Mouse (Mus musculus): Measurements from ENCODE around the gene Epop. TPM values are rescaled to one million over a fixed set of nuclear protein-coding genes. Genes with fewer than 3 reads are reported as not detected.
"Not testable (repeated sequence)": the region's sequence is repeated elsewhere in the genome, so short reads cannot be mapped to it uniquely, and the experiment has no call there.

The Epop gene
- polyA plus RNA-seq, 1 experiment from 2014 or later = 3.7 TPM

DNA sequence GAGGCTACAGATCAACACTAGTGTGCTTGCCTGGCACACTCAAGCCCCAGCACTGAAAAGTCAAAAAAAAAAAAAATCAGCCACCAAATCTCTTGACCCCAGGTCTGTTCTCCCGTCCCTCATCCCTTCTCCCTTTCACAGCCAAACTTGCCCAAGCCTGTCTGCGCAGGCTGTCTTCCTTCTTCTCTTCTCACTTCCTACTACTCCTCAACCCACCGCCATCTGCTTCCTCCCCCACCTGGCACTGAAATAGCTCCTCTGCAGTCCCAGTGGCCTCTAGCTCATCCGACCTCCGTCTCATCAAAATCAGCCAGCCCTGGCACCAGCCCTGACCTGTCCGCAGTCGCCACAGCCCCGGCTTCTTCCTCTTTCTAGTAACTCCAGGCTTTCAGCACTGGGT is 12.2 kb upstream of the Epop start:
- Histone ChIP-seq H3K9ac (no peak overlapping the region), H3K27ac (no peak overlapping the region), H3K9me3 (no peaks in the 10 kb centered on the region), H3K27me3 (replicated peaks) (no peaks in the 10 kb centered on the region), H3K36me3 (no peaks in the 10 kb centered on the region), H3K4me3 (replicated peaks) (no peak overlapping the region), H3K4me1 (replicated peaks) (no peaks in the 10 kb centered on the region), H3K4me2 (replicated peaks) (no peak overlapping the region)
- WGBS = 57% methylated on average over 8 of the region's 8 CpGs
- ATAC-seq = no peak

DNA sequence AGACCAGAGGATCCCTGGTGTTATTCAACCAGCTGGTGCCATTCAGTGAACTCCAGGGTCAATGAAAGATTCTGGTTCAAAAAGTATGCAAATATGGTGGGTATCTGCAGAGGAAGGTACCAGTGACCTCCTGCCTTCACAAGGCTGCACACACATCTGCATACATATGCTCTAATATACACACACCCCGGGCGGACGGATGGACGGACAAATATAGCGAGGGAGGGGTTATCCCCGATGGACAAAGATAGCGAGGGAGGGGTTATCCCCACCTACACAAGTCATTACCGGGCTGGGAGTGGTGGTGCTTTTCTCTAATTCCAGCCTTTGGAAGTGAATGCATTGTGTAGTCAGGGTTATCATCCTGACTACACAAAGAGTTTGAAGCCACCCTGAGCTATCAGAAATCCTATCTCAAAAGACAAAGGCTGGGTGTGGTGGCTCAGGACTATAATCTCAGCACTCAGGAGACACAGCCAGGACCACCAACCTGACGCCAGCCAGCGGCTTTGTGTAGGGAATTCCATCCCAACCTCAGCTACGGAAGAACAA is 6.0 kb upstream of the Epop start:
- no peak overlapping the region for H3K4me2 ChIP-seq (replicated peaks)
- WGBS = 52% methylated on average over 11 of the region's 11 CpGs
- no peaks in the 10 kb centered on the region for H3K4me1 ChIP-seq (replicated peaks)
- no peaks in the 10 kb centered on the region for H3K9me3 ChIP-seq
- no peak overlapping the region for H3K9ac ChIP-seq
- ATAC-seq = no peak
- H3K27ac ChIP-seq = no peak overlapping the region
- H3K27me3 ChIP-seq (replicated peaks) = peaks cover 14% of the 10 kb centered on the region
- H3K36me3 ChIP-seq = no peaks in the 10 kb centered on the region
- H3K4me3 ChIP-seq (replicated peaks) = no peak overlapping the region

DNA sequence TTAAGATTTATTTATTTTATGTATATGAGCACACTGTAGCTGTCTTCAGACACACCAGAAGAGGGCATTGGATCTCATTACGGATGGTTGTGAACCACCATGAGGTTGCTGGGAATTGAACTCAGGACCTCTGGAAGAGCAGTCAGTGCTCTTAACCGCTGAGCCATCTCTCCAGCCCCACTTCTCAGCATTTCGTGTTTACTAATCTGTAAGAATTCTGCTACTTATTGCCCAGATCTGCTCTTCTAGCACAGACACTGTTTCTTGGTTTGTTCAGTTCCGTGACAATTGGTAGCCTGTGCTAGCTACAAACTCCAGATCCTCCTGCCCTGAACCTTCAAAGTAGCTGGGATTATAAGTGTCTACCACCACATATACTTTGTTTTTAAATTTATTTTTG is 2.9 kb upstream of the Epop start:
- 86% methylated on average over 4 of the region's 4 CpGs for WGBS
- H3K27me3 ChIP-seq (replicated peaks) = peaks cover 43% of the 10 kb centered on the region

DNA sequence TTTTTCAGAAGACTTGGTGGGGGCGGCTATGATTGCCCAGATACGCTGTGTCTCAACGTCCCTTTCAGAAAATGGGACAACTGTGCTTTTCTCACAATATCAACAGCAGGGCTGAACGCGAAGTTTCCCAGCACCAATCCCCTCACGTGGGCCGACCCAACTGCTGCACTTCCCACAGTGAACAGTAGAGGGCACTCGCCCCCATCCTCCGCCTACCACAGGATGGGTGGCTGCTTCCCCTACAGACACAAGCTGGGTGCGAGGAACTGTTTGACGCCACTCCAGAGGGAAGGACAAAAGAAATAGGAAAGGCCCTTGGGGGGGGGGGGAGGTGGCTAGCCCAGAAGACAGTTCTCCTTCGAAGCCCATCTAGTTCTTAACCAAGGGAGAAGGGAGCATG is 2.4 kb upstream of the Epop start:
- no peak overlapping the region for H3K4me3 ChIP-seq (replicated peaks)
- no peaks in the 10 kb centered on the region for H3K36me3 ChIP-seq
- 4% methylated on average over 12 of the region's 12 CpGs for WGBS
- H3K27me3 ChIP-seq (replicated peaks) = peaks cover 48% of the 10 kb centered on the region
- no peaks in the 10 kb centered on the region for H3K9me3 ChIP-seq
- H3K4me1 ChIP-seq (replicated peaks) = peaks cover 25% of the 10 kb centered on the region
- ATAC-seq = peak; percentile 37; the same call in 1 of the 2 replicates
- no peak overlapping the region for H3K4me2 ChIP-seq (replicated peaks)
- no peak overlapping the region for H3K27ac ChIP-seq
- H3K9ac ChIP-seq = no peak overlapping the region

More for the DNA sequence above, 2.9 kb upstream of the Epop start:
- peaks cover 24% of the 10 kb centered on the region for H3K4me1 ChIP-seq (replicated peaks)
- not testable (repeated sequence) for ATAC-seq; H3K27ac ChIP-seq; H3K36me3 ChIP-seq; H3K4me2 ChIP-seq (replicated peaks); H3K9me3 ChIP-seq; H3K4me3 ChIP-seq (replicated peaks); H3K9ac ChIP-seq

GRCm38 (mm10) chr11:97631500-97631899 is 2.0 kb upstream of the Epop start:
- H3K27me3 ChIP-seq (replicated peaks) = peaks cover 51% of the 10 kb centered on the region
- peaks cover 27% of the 10 kb centered on the region for H3K4me1 ChIP-seq (replicated peaks)
- WGBS = 21% methylated on average over 5 of the region's 5 CpGs
- no peaks in the 10 kb centered on the region for H3K9me3 ChIP-seq
- H3K27ac ChIP-seq = no peak overlapping the region
- no peak for ATAC-seq
- H3K4me3 ChIP-seq (replicated peaks) = no peak overlapping the region
- no peak overlapping the region for H3K9ac ChIP-seq
- H3K36me3 ChIP-seq = no peaks in the 10 kb centered on the region
- no peak overlapping the region for H3K4me2 ChIP-seq (replicated peaks)

DNA sequence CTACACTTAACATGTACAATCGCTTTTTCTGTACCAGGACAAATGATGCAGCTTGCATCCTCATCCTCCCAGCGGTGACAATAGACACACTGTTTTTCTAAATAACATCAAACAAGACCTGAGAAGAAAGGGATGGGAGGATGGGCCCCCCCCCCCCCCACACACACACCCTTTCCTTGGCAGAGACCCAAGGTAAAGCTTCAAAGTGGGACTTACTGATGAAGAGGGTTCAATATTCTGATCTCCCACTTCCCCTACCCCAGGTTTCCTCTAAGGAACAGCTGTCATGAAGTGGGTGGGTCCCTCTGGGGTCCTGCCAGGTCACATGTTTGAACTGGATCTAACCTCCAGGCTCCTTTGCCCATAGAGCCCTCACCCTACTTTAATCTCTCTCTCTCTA is 1.5 kb upstream of the Epop start:
- Histone ChIP-seq H3K9me3 (no peaks in the 10 kb centered on the region), H3K4me2 (replicated peaks) (no peak overlapping the region), H3K27me3 (replicated peaks) (peaks cover 55% of the 10 kb centered on the region), H3K36me3 (no peaks in the 10 kb centered on the region), H3K4me3 (replicated peaks) (no peak overlapping the region), H3K9ac (no peak overlapping the region), H3K4me1 (replicated peaks) (peaks cover 27% of the 10 kb centered on the region), H3K27ac (no peak overlapping the region)
- WGBS = 39% methylated on average over 2 of the region's 2 CpGs
- no peak for ATAC-seq

- Histone ChIP-seq H3K4me1 (replicated peaks) (peaks cover 27% of the 10 kb centered on the region), H3K27ac (no peak overlapping the region), H3K4me2 (replicated peaks) (peak overlapping the region; percentile 96), H3K27me3 (replicated peaks) (peaks cover 75% of the 10 kb centered on the region), H3K4me3 (replicated peaks) (peak overlapping the region; percentile 74), H3K9me3 (no peaks in the 10 kb centered on the region), H3K9ac (peak overlapping the region; percentile 70), H3K36me3 (no peaks in the 10 kb centered on the region)
- under 1% methylated on average over 91 of the region's 106 CpGs for WGBS
- ATAC-seq = peak; percentile 52
Measured at GRCm38 (mm10) chr11:97628568-97629518, 659 bp downstream of the Epop start.

DNA sequence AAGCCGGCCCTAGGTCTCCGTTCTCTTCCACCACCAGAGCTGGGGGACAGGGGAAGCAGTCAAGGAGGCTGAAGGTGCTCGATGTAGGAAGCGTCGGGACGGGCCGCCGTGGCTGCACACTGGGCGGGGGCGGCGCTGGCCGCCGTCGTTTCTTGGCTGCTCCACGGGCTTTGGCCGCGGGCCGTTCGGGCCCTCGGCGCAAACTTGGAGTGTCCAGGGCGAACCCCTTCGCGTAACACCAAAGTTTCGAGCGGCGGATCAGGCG is 1.3 kb downstream of the Epop start:
- H3K4me1 ChIP-seq (replicated peaks) = peaks cover 27% of the 10 kb centered on the region
- H3K27ac ChIP-seq = no peak overlapping the region
- H3K4me3 ChIP-seq (replicated peaks) = peak overlapping the region; percentile 74
- no peak for ATAC-seq
- 3% methylated on average over 27 of the region's 28 CpGs for WGBS
- H3K9ac ChIP-seq = no peak overlapping the region; the same call in 1 of the 2 replicates
- H3K4me2 ChIP-seq (replicated peaks) = peak overlapping the region; percentile 96
- H3K36me3 ChIP-seq = no peaks in the 10 kb centered on the region
- peaks cover 81% of the 10 kb centered on the region for H3K27me3 ChIP-seq (replicated peaks)
- no peaks in the 10 kb centered on the region for H3K9me3 ChIP-seq

- ATAC-seq = no peak
- peaks cover 81% of the 10 kb centered on the region for H3K27me3 ChIP-seq (replicated peaks)
Measured at GRCm38 (mm10) chr11:97627556-97628302, 1.8 kb downstream of the Epop start.

DNA sequence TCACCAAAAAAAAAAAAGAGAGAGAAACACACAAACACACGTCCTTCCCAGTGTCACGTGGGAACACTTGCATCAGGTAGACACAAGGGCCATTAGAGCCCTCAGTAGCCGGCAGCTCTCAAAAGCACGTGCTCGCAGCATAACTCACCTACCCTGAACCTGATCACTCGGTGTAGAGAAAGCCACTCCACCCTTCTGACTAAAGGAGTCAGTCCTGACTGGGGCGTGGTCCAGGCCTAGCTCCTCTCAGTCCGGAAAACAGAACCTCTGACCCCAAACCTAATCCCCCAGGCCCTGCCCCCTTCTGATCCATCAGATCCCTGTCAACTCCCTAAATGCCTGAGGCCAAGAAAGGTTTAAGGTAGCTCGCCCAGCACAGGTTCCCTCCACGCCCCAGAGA is 2.7 kb downstream of the Epop start:
- Histone ChIP-seq H3K36me3 (no peaks in the 10 kb centered on the region), H3K4me2 (replicated peaks) (no peak overlapping the region), H3K27me3 (replicated peaks) (peaks cover 80% of the 10 kb centered on the region), H3K4me3 (replicated peaks) (no peak overlapping the region), H3K4me1 (replicated peaks) (peaks cover 27% of the 10 kb centered on the region), H3K9ac (no peak overlapping the region), H3K27ac (no peak overlapping the region), H3K9me3 (no peaks in the 10 kb centered on the region)
- peak; percentile 41; the same call in 1 of the 2 replicates for ATAC-seq
- WGBS = 21% methylated on average over 10 of the region's 10 CpGs

More at GRCm38 (mm10) chr11:97627556-97628302, 1.8 kb downstream of the Epop start:
- Histone ChIP-seq H3K4me1 (replicated peaks) (peaks cover 27% of the 10 kb centered on the region), H3K9ac (no peak overlapping the region; the same call in 1 of the 2 replicates), H3K4me3 (replicated peaks) (peak overlapping the region; percentile 74), H3K4me2 (replicated peaks) (peak overlapping the region; percentile 96), H3K36me3 (no peaks in the 10 kb centered on the region), H3K9me3 (no peaks in the 10 kb centered on the region), H3K27ac (no peak overlapping the region)
- 12% methylated on average over 30 of the region's 30 CpGs for WGBS

GRCm38 (mm10) chr11:97626431-97626830 is 3.1 kb downstream of the Epop start:
- H3K4me3 ChIP-seq (replicated peaks) = no peak overlapping the region
- H3K36me3 ChIP-seq = no peaks in the 10 kb centered on the region
- no peak overlapping the region for H3K27ac ChIP-seq
- H3K27me3 ChIP-seq (replicated peaks) = peaks cover 76% of the 10 kb centered on the region
- no peaks in the 10 kb centered on the region for H3K9me3 ChIP-seq
- WGBS = 15% methylated on average over 13 of the region's 13 CpGs
- H3K4me1 ChIP-seq (replicated peaks) = peaks cover 27% of the 10 kb centered on the region
- H3K4me2 ChIP-seq (replicated peaks) = no peak overlapping the region
- no peak for ATAC-seq
- H3K9ac ChIP-seq = no peak overlapping the region

GRCm38 (mm10) chr11:97625551-97625950 is 4.0 kb downstream of the Epop start:
- no peaks in the 10 kb centered on the region for H3K9me3 ChIP-seq
- no peak overlapping the region for H3K4me2 ChIP-seq (replicated peaks)
- H3K9ac ChIP-seq = no peak overlapping the region
- no peaks in the 10 kb centered on the region for H3K36me3 ChIP-seq
- WGBS = 84% methylated on average over 5 of the region's 5 CpGs
- peaks cover 67% of the 10 kb centered on the region for H3K27me3 ChIP-seq (replicated peaks)
- ATAC-seq = no peak
- H3K4me3 ChIP-seq (replicated peaks) = no peak overlapping the region
- peaks cover 27% of the 10 kb centered on the region for H3K4me1 ChIP-seq (replicated peaks)
- H3K27ac ChIP-seq = no peak overlapping the region

All from intestine, embryonic 15.5 days (tissue).